Mouse (Mus musculus): ENCODE measurements around the gene Spast. TPM values are rescaled to one million over a fixed set of nuclear protein-coding genes. Genes with fewer than 3 reads are reported as not detected.

Spast gene
- total RNA-seq, 2 experiments from 2014 or later = 55.0 to 59.4 TPM

DNA sequence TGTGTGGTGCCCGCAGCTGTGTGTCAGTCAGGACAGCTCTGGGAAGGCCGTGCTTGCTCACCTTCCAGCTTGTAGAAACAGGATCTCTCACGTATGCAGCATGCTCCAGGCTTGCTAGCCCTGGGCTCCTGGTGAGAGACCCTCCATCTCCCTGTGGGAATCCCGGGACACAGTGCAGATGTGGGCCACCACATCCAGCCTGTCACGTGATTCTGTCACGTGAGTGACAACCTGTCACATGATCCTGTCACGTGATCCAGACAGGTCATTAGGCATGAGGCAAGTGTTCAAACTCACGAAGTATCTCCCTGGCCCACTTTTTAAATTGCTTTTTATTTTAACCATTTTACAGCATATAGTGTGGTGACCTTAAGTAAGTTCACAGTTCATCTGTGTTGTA, 74.5 kb downstream of the Spast start:
- DNase-seq (ENCODE audit: low spot score in 2 of 2) = no peak
- intact Hi-C loops (cut with DNase I) = no loop called here

DNA sequence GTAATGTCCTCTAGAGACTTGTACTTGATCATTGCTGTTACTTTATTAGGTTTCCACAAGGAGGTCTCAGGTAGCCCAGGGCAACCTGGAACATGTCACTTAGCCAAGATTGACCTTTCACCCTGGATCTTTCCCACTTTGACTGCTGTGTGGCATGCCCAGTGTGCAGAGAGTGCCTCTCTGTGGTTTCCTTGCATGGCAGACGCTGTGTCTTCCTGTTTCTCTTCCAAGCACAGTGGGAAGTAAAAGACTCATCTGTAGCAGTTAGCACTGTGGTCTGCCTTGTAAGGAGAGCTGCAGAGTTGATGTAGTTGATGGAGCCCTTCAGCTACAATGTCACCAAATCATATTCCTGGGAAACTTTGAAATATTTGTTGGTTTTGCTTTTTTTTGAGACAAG, 75.9 kb downstream of the Spast start:
- no peak for DNase-seq (ENCODE audit: low spot score in 2 of 2)
- intact Hi-C loops (cut with DNase I) = no loop called here

GRCm38 (mm10) chr17:74416841-74417360, 78.1 kb downstream of the Spast start:
- peak in 1 of 2 experiments; percentile 57 for DNase-seq (ENCODE audit: low spot score in 2 of 2)
- intact Hi-C loops (cut with DNase I) = no loop called here

DNA sequence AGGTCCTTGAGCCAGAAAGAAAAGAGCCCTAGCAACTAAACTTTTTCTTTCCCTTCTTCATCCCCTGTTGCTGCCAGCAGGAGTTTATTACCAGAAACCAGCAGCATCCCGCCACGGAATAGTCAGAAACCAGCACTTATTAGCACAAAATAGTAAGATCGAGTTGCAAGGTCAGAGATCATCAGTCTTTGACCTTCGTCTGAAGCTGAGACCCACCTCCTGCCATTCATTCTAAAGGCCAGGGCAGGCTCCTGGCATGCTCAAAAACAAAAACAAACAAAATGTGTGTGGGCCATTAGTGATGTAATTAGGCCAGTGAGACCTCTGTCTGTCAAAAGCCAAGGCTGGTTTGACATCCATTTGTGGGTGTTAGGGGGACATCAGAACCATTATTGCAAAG, 79.4 kb downstream of the Spast start:
- no peak for DNase-seq (ENCODE audit: low spot score in 2 of 2)
- intact Hi-C loops (cut with DNase I) = no loop called here

- DNase-seq (ENCODE audit: low spot score in 2 of 2) = no peak
- intact Hi-C loops (cut with DNase I) = no loop called here
Measured at GRCm38 (mm10) chr17:74420656-74421055, 81.9 kb downstream of the Spast start.

DNA sequence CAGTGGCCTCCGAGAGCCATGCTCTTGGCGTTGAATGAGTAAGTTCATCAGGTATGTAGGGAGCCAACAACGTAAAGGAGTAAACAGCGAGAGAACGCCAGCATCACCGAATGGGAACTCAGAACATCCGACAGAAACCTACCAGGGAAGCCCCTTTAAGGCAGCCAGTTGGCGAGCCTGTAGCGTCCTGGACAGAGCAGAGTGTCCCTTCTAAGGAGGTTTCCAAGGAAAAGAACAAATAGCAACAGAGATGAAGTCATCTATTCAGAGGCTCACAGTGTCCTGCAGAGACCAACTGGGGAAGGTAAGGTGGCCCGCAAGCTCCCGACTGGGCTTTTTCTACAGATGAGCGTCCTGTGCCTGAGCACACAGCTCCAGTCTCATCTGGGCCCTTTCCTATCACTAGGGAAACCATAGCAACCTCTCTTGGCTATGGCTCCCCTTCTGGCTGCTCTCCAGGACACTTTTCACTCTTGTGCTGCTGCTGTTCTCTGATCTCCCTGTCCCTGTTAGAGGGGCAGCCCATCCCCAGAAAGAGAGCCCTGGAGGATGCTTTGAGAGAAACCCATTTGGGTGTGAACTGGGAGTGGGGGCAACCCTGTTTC, 85.7 kb downstream of the Spast start:
- no peak for DNase-seq (ENCODE audit: low spot score in 2 of 2)

GRCm38 (mm10) chr17:74430074-74430473, 91.3 kb downstream of the Spast start:
- no peak for DNase-seq (ENCODE audit: low spot score in 2 of 2)
- intact Hi-C loops (cut with DNase I) = no loop called here

More for the DNA sequence above, 85.7 kb downstream of the Spast start:
- intact Hi-C loops (cut with DNase I) = no loop called here

DNA sequence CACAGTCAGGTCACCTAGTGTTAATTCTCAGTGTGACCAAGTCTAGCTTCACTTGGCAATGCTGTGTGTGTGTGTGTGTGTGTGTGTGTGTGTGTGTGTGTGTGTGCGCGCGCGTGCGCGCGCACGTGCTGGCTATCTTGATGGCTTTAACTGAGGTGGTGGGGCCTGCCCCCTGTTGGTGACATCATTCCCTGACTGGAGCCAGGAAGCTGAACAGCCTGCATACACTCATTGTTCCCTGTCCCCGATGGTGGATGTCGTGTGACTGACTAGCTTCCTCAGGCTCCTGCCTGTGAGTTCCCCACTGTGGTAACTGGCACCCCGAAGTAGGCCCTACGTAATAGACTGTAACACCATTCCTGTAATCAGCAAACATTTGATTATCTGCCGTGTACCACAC, 92.7 kb downstream of the Spast start:
- intact Hi-C loops (cut with DNase I) = no loop called here
- DNase-seq (ENCODE audit: low spot score in 2 of 2) = peak in 1 of 2 experiments; percentile 19

DNA sequence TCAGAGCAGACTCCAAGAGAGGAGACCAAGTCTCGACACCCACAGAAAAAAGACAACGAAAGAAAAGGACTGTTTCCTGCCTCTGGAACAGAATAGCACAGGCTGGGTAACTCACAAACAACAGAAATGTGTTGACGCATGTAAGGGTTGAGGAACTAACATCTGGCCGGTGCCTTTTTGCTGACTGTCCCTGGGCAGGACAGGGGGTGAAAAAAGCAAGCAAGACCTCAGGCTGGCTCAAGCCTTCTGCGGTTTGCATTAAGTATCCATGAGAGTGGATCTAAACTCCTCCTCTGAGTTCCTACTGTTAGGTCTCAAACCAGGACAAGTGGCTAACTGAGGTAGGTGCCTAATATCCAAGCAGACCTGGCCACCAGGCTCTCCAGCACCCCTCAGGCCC, 93.8 kb downstream of the Spast start:
- intact Hi-C loops (cut with DNase I) = no loop called here
- DNase-seq (ENCODE audit: low spot score in 2 of 2) = no peak

- DNase-seq (ENCODE audit: low spot score in 2 of 2) = no peak
- intact Hi-C loops (cut with DNase I) = no loop called here
Measured at GRCm38 (mm10) chr17:74437762-74438161, 99.0 kb downstream of the Spast start.

DNA sequence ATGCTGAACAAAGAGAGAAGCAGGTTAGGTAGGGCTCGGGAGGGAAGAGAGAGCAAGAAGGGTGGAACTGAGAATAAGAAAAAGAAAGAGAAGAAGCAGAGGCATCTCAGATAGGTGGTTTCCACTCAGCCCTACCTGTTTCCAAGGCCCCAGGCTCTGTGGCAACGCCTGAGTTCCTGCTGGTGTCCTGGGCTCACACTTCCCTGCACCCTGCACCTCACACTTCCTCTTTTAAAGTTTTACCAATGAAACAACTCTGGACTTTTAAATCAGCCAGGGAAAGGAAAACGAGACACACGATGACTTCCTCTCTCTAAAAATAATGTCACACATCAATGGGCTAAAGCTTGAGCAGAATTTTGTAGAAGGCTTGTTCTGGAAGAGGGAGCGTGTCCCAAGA, 101.7 kb downstream of the Spast start:
- intact Hi-C loops (cut with DNase I) = no loop called here
- DNase-seq (ENCODE audit: low spot score in 2 of 2) = no peak

Other genes starting within 250 kb of the Spast start
- gene Memo1, start 43.5 kb upstream of the Spast start, total RNA-seq (2021) = 10 to 100 TPM; 43.1 to 49.7 TPM
- 10 to 100 TPM; 43.9 to 50.5 TPM for gene Dpy30, start 15.0 kb upstream of the Spast start, total RNA-seq (2021)
- gene Slc30a6, start 56.6 kb downstream of the Spast start, total RNA-seq (2021) = 10 to 100 TPM; 13.3 to 13.9 TPM
- gene Nlrc4, start 120.2 kb downstream of the Spast start, total RNA-seq (2021) = under 1 TPM; 0.07 to 0.30 TPM
- gene Yipf4, start 150.5 kb downstream of the Spast start, total RNA-seq (2021) = 10 to 100 TPM; 74.8 to 87.1 TPM
- 100 to 1,000 TPM; 138 to 140 TPM for gene Birc6, start 189.3 kb downstream of the Spast start, total RNA-seq (2021)